Mouse (Mus musculus) limb, embryonic 13.5 days (tissue): ENCODE results near the gene Gm49322. TPM values are rescaled to one million over a fixed set of nuclear protein-coding genes. Genes with fewer than 3 reads are reported as not detected.
"Not testable (repeated sequence)": the region's sequence is repeated elsewhere in the genome, so short reads cannot be mapped to it uniquely, and the experiment has no call there.

Experiments
- ATAC-seq: fragments of 200-750 bp; cut with Nextera tagmentation; 2 replicates; pipeline ENCODE4 v1.8.0; 2017; ENCODE audit warnings: low read depth, moderate number of reproducible peaks, moderate TSS enrichment; ENCODE audit not compliant: low FRiP score
- H3K27ac ChIP-seq: fragments of 300-500 bp; sonication (generic); 2 replicates; pipeline ENCODE4 v1.5.1; 2015; ENCODE audit warnings: inconsistent platforms, mild to moderate bottlenecking, moderate library complexity
- H3K27me3 ChIP-seq: fragments of 300-500 bp; sonication (generic); 2 replicates; pipeline ENCODE4 v1.6.1; 2015; ENCODE audit warnings: mild to moderate bottlenecking, inconsistent platforms
- H3K36me3 ChIP-seq: fragments of 300-500 bp; sonication (generic); 2 replicates; pipeline ENCODE4 v1.6.1; 2015; ENCODE audit warnings: inconsistent platforms, mild to moderate bottlenecking, moderate library complexity
- H3K4me1 ChIP-seq: fragments of 300-500 bp; sonication (generic); 2 replicates; pipeline ENCODE4 v1.6.1; 2015; ENCODE audit warnings: inconsistent platforms
- H3K4me2 ChIP-seq: fragments of 300-500 bp; sonication (generic); replicated peaks from 2 replicates; pipeline ENCODE4 v1.6.1; 2015; ENCODE audit warnings: inconsistent platforms, mild to moderate bottlenecking, moderate library complexity
- H3K4me3 ChIP-seq: fragments of 300-500 bp; sonication (generic); 2 replicates; pipeline ENCODE4 v1.5.1; 2015; ENCODE audit warnings: moderate library complexity, mild to moderate bottlenecking, inconsistent platforms
- H3K9ac ChIP-seq: fragments of 300-500 bp; sonication (generic); 2 replicates; pipeline ENCODE4 v1.6.1; 2015; ENCODE audit warnings: mild to moderate bottlenecking, inconsistent platforms
- H3K9me3 ChIP-seq: fragments of 300-500 bp; sonication (generic); 2 replicates; pipeline ENCODE4 v1.6.1; 2016; ENCODE audit warnings: inconsistent platforms
- WGBS: fragments of 180-500 bp; shearing (Covaris S2); methylation state at CpG from one replicate; pipeline ENCODE4 v1.1.7; 2015; 5-methylcytosine and 5-hydroxymethylcytosine counted together
- polyA plus RNA-seq: library from polyadenylated mRNA; unstranded; fragments of >200 nt; fragmentation: Nextera tagmentation; extraction: Ambion mirVana; gene quantifications from 2 replicates; pipeline ENCODE4 v1.2.1, GENCODE M21; 2015

Gm49322 gene
- polyA plus RNA-seq = 3.7 and 5.6 TPM in 2 replicates

DNA sequence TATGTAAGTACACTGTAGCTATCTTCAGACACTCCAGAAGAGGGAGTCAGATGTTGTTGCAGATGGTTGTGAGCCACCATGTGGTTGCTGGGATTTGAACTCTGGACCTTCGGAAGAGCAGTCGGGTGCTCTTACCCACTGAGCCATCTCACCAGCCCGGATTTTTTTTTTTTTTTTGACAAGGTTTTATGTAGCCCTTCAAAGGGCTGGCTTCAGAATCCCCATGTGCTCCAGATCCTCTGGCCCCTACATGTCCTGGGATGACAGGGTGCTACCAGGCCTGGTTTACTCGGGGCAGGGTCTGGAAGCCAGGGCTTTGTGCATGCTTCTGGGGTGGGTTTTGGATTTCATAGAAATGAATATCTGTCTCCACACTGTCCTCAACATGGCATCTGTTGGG lies at the start of gene Gm49322:
Gm49322 (plus strand) TSS at position 301 of the 400 bp plus-strand sequence.
- Histone ChIP-seq H3K36me3 (peaks cover 50% of the 10 kb centered on the region), H3K4me1 (peaks cover 18% of the 10 kb centered on the region)
- not testable (repeated sequence) for H3K27ac ChIP-seq, ATAC-seq, H3K4me2 ChIP-seq, H3K9me3 ChIP-seq, H3K9ac ChIP-seq, H3K27me3 ChIP-seq, H3K4me3 ChIP-seq
- 88% methylated on average over 4 of the region's 4 CpGs for whole genome bisulfite sequencing

GRCm38 (mm10) chr10:80557346-80557965 lies 48.4 kb upstream of the Gm49322 start:
- Histone ChIP-seq H3K9ac (peak overlapping the region; percentile 25; the same call in 1 of the 2 replicates), H3K9me3 (no peaks in the 10 kb centered on the region), H3K27ac (no peak overlapping the region), H3K36me3 (peaks cover 3% of the 10 kb centered on the region; the same call in 1 of the 2 replicates), H3K4me2 (no peak overlapping the region), H3K4me1 (peaks cover 33% of the 10 kb centered on the region), H3K4me3 (no peak overlapping the region; the same call in 1 of the 2 replicates), H3K27me3 (no peaks in the 10 kb centered on the region)
- no peak for ATAC-seq
- WGBS = 35% methylated on average over 5 of the region's 5 CpGs

DNA sequence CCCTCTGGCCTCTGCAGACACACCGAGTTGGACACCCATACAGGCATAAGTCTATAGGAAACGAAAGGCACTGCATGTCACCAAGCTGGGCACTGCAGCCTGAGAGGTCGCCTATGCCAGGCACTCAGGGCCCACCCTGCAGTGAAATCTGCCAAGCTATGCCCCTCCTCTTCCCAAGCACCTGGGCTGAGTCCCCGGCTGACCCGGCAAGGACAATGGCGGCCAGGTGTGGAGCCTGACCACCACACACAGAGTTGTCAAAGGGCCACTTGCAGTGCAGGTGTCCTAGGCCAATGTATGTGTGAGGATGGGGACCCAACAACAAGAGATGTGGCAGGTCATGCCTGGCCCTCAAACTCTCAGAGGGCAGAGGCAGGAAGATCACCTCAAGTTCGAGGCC lies 46.4 kb upstream of the Gm49322 start:
- Histone ChIP-seq H3K27me3 (no peaks in the 10 kb centered on the region), H3K27ac (no peak overlapping the region), H3K36me3 (0 out of 2 replicates have a peak, but pooled peaks cover 3% of the 10 kb centered on the region), H3K9ac (no peak overlapping the region), H3K9me3 (no peaks in the 10 kb centered on the region), H3K4me2 (peak overlapping the region; percentile 93; the same call in 1 of the 2 replicates), H3K4me3 (peak overlapping the region; percentile 93; the same call in 1 of the 2 replicates), H3K4me1 (peaks cover 35% of the 10 kb centered on the region)
- no peak for ATAC-seq
- 88% methylated on average over 7 of the region's 7 CpGs for WGBS

DNA sequence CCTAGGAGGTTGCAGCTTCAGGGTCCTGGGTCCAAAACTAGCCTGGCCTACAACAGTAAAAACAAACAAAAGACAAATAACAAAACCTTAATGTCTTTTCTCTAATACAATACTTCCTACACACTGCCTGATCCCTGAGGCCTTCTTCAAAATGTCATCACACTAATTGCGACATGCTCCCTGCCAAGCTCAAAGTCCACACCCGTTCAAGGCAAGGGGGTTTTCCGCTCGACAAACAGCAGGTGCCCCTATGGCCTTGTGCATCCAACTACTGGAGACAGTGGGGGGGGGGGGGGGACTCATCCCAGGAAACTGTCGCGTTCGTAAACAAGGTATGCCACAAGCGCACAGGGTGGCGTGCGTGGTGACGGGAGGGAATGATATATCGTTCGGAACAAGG lies 45.2 kb upstream of the Gm49322 start:
- H3K4me3 ChIP-seq = peak overlapping the region; percentile 93
- H3K27me3 ChIP-seq = no peaks in the 10 kb centered on the region
- H3K4me1 ChIP-seq = peaks cover 35% of the 10 kb centered on the region
- WGBS = 2% methylated on average over 13 of the region's 13 CpGs
- no peak overlapping the region; the same call in 1 of the 2 replicates for H3K27ac ChIP-seq
- H3K9me3 ChIP-seq = no peaks in the 10 kb centered on the region
- H3K9ac ChIP-seq = peak overlapping the region; percentile 95
- ATAC-seq = no peak
- peak overlapping the region; percentile 93 for H3K4me2 ChIP-seq
- H3K36me3 ChIP-seq = peaks cover 6% of the 10 kb centered on the region; the same call in 1 of the 2 replicates

GRCm38 (mm10) chr10:80561116-80561944 lies 44.5 kb upstream of the Gm49322 start, which contains the start of gene Rexo1:
Gene Rexo1, minus strand, starts transcription at chr10:80561560.
- H3K4me2 ChIP-seq = peak within 1 kb of the TSS; percentile 93
- peaks cover 6% of the 10 kb centered on the region; the same call in 1 of the 2 replicates for H3K36me3 ChIP-seq
- WGBS = under 1% methylated on average over 62 of the region's 72 CpGs
- H3K4me3 ChIP-seq = peak within 1 kb of the TSS; percentile 93
- peak; percentile 91 for ATAC-seq
- H3K9ac ChIP-seq = peak within 1 kb of the TSS; percentile 95
- peaks cover 35% of the 10 kb centered on the region for H3K4me1 ChIP-seq
- no peaks in the 10 kb centered on the region for H3K27me3 ChIP-seq
- peak within 1 kb of the TSS; percentile 85 for H3K27ac ChIP-seq
- no peaks in the 10 kb centered on the region for H3K9me3 ChIP-seq

GRCm38 (mm10) chr10:80566375-80567092 lies 39.3 kb upstream of the Gm49322 start:
- H3K4me2 ChIP-seq = no peak overlapping the region
- WGBS = 28% methylated on average over 17 of the region's 17 CpGs
- no peaks in the 10 kb centered on the region for H3K27me3 ChIP-seq
- no peak overlapping the region for H3K4me3 ChIP-seq
- H3K4me1 ChIP-seq = peaks cover 37% of the 10 kb centered on the region
- H3K27ac ChIP-seq = no peak overlapping the region
- H3K36me3 ChIP-seq = peaks cover 26% of the 10 kb centered on the region
- no peak for ATAC-seq
- no peak overlapping the region for H3K9ac ChIP-seq
- no peaks in the 10 kb centered on the region for H3K9me3 ChIP-seq

DNA sequence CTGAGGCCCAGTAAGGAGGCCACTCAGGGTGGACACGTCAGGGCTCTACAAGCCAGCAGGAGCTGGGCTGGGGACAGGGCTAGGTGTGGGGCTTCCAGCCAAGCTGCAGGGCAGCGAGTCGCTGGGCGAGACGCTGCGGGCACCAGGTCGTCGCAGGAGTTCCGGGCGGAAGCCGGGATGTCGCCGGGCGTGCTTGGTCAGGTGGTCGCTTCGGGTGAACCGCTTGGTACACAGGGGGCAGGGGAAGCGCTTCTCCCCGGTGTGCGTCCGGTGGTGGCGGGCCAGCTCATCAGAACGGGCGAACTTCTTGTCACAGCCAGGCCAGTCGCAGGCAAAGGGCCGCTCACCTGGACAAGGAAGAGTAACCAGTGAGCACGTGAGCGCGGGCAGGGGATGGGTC lies 36.9 kb upstream of the Gm49322 start:
- WGBS = 96% methylated on average over 29 of the region's 29 CpGs
- no peak overlapping the region for H3K4me2 ChIP-seq
- H3K4me1 ChIP-seq = peaks cover 51% of the 10 kb centered on the region
- H3K27me3 ChIP-seq = no peaks in the 10 kb centered on the region
- H3K9ac ChIP-seq = no peak overlapping the region
- H3K9me3 ChIP-seq = no peaks in the 10 kb centered on the region
- no peak overlapping the region for H3K4me3 ChIP-seq
- no peak overlapping the region for H3K27ac ChIP-seq
- ATAC-seq = no peak
- peaks cover 26% of the 10 kb centered on the region for H3K36me3 ChIP-seq

- no peak for ATAC-seq
- Histone ChIP-seq H3K9ac (no peak overlapping the region), H3K27ac (no peak overlapping the region), H3K9me3 (no peaks in the 10 kb centered on the region), H3K4me2 (peak overlapping the region; percentile 27), H3K4me3 (no peak overlapping the region), H3K36me3 (peaks cover 20% of the 10 kb centered on the region), H3K27me3 (no peaks in the 10 kb centered on the region), H3K4me1 (peaks cover 58% of the 10 kb centered on the region)
- 37% methylated on average over 10 of the region's 10 CpGs for WGBS
Measured at GRCm38 (mm10) chr10:80569664-80570066, 36.2 kb upstream of the Gm49322 start.

DNA sequence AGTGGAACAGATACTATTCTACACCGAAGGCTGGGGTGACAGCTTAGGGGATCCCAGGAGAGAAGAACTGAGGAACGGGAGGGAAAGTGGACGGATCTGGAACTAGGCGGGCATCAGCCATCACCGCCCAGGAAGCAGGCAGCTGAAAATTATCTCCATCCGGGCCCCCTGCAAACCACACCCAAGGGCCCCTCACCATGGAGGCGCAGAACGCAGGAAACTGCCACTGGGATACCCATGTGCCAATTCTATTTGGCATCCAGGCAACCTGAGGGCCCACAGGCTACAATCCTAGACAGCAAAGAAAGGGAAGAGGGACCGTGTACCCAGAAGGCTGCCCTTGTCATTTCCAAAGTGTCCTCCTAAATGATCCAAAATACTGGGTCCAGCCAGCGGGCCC lies 35.4 kb upstream of the Gm49322 start:
- peak overlapping the region; percentile 69; the same call in 1 of the 2 replicates for H3K27ac ChIP-seq
- ATAC-seq = no peak
- H3K4me1 ChIP-seq = peaks cover 65% of the 10 kb centered on the region
- peak overlapping the region; percentile 59; the same call in 1 of the 2 replicates for H3K9ac ChIP-seq
- H3K4me3 ChIP-seq = peak overlapping the region; percentile 28; the same call in 1 of the 2 replicates
- H3K27me3 ChIP-seq = no peaks in the 10 kb centered on the region
- H3K4me2 ChIP-seq = peak overlapping the region; percentile 61
- peaks cover 20% of the 10 kb centered on the region for H3K36me3 ChIP-seq
- 92% methylated on average over 10 of the region's 10 CpGs for WGBS
- H3K9me3 ChIP-seq = no peaks in the 10 kb centered on the region

DNA sequence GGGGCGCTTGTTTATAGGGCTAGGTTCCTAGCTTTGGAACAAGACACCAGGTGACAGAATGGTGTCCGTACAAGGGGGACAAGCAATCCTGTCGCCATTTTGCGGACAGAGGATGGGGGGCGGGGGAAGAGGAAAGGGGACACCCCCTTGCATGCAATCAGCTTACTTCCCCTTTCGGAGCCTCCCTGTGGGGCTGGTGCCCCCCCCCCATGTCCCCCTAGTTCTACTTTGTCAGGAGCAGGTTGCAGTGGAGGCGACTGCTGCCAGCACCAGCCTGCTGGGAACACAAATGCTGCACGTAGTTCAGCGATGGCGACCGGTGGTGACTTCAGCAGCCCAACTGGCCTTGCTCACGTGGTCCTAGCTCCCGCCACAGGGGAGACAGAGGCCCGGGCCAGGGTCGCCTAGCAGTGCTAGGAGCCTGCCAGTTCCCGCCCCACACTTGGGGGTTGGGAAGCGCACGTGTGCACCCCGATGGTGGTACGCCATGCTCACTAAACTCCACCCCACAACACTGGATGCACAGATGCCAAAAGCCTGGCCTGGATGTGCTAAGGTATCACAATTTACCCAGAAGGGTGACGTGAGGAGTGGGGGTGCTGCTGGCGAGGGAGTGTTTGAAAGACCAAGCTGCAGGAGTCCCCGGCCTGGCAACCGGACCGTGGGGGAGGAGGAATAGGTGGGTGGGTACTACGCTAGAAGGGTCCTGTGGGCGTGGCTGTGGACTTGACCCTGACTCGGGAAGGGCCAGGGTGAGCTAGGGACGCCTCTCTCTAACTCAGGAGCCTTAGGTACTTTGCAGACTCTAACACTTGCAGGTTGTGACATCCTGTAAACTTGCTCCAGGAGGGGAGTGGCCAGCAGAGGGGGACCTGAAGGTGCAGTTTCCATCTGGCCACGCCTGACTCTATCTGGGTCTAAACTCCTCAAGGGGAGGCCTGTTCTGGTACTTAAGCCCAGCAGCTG lies 34.7 kb upstream of the Gm49322 start:
- H3K36me3 ChIP-seq = peaks cover 20% of the 10 kb centered on the region
- 15% methylated on average over 30 of the region's 30 CpGs for WGBS
- no peaks in the 10 kb centered on the region for H3K9me3 ChIP-seq
- peak overlapping the region; percentile 61 for H3K4me2 ChIP-seq
- ATAC-seq = peak; percentile 26; the same call in 1 of the 2 replicates
- peaks cover 72% of the 10 kb centered on the region for H3K4me1 ChIP-seq
- H3K27me3 ChIP-seq = no peaks in the 10 kb centered on the region
- peak overlapping the region; percentile 69 for H3K27ac ChIP-seq
- H3K4me3 ChIP-seq = peak overlapping the region; percentile 28
- peak overlapping the region; percentile 59 for H3K9ac ChIP-seq

DNA sequence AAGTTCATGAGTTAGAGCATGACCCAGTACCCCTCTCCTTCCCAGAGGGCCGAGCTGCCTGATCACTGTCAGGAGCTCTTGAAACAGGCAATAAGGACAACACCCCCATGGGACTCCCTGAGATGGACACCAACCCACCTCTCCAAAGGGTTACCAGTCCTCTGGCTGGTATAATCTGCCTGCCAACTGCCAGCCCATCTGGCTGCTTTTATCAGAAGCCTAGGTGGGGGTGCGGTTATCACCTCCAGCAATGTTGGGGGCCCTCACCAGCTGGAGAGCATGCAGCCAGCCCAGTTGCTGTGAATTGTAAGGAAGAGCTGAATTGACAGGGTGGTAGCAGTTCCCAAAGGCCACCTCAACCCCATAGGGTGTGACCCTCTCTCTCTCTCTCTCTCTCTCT lies 33.3 kb upstream of the Gm49322 start:
- ATAC-seq = no peak
- Histone ChIP-seq H3K9me3 (no peaks in the 10 kb centered on the region), H3K27me3 (no peaks in the 10 kb centered on the region), H3K4me1 (peaks cover 67% of the 10 kb centered on the region), H3K27ac (no peak overlapping the region), H3K4me2 (no peak overlapping the region), H3K36me3 (peaks cover 16% of the 10 kb centered on the region), H3K9ac (no peak overlapping the region), H3K4me3 (no peak overlapping the region)
- 88% methylated on average over 2 of the region's 2 CpGs for WGBS
